Mouse (Mus musculus) layer of hippocampus, postnatal 36 days (tissue): ENCODE measurements around the gene Zdhhc6. TPM values are rescaled to one million over a fixed set of nuclear protein-coding genes. Genes with fewer than 3 reads are reported as not detected.

ENCODE experiments used
- DNase-seq, 2 experiments: peaks; one replicate each; pipeline ENCODE4 v3.0.0; 2022
- total RNA-seq, 2 experiments: library from RNA; stranded (reverse); gene quantifications; 2 replicates each; pipeline ENCODE4 v1.2.3; 2021

Gene Zdhhc6
- 10 to 100 TPM; 27.2 to 28.6 TPM for total RNA-seq

GRCm38 (mm10) chr19:55315452-55316108 is at the start of gene Zdhhc6:
Gene Zdhhc6 (minus strand): TSS chr19:55316032.
- peak; percentile 81 to 84 for DNase-seq

- no peak for DNase-seq
These were observed 46.8 kb upstream of the Zdhhc6 start for GRCm38 (mm10) chr19:55362606-55363005.

- no peak for DNase-seq
These were observed 35.0 kb upstream of the Zdhhc6 start for GRCm38 (mm10) chr19:55350673-55351378.

GRCm38 (mm10) chr19:55348187-55348586 is 32.4 kb upstream of the Zdhhc6 start:
- no peak for DNase-seq

- no peak for DNase-seq
These were observed 27.4 kb upstream of the Zdhhc6 start for GRCm38 (mm10) chr19:55343274-55343673.

- DNase-seq = no peak
These were observed 26.6 kb upstream of the Zdhhc6 start for GRCm38 (mm10) chr19:55342423-55342822.

- DNase-seq = no peak
These were observed 25.5 kb upstream of the Zdhhc6 start for GRCm38 (mm10) chr19:55341377-55341776.

GRCm38 (mm10) chr19:55340521-55340920 is 24.7 kb upstream of the Zdhhc6 start:
- no peak for DNase-seq

- DNase-seq = no peak
These were observed 21.8 kb upstream of the Zdhhc6 start for GRCm38 (mm10) chr19:55337664-55338063.

- DNase-seq = no peak
These were observed 21.2 kb upstream of the Zdhhc6 start for GRCm38 (mm10) chr19:55337066-55337465.

GRCm38 (mm10) chr19:55336441-55336840 is 20.6 kb upstream of the Zdhhc6 start:
- DNase-seq = no peak

GRCm38 (mm10) chr19:55335881-55336280 is 20.0 kb upstream of the Zdhhc6 start:
- DNase-seq = no peak

- DNase-seq = peak; percentile 57 to 60
These were observed 16.9 kb upstream of the Zdhhc6 start for GRCm38 (mm10) chr19:55332641-55333268.

GRCm38 (mm10) chr19:55331776-55332175 is 15.9 kb upstream of the Zdhhc6 start:
- DNase-seq = no peak

GRCm38 (mm10) chr19:55327510-55327909 is 11.7 kb upstream of the Zdhhc6 start:
- DNase-seq = no peak

GRCm38 (mm10) chr19:55322604-55323003 is 6.8 kb upstream of the Zdhhc6 start:
- no peak for DNase-seq

- DNase-seq = no peak
These were observed 3.7 kb upstream of the Zdhhc6 start for GRCm38 (mm10) chr19:55319521-55319920.

GRCm38 (mm10) chr19:55319036-55319435 is 3.2 kb upstream of the Zdhhc6 start:
- no peak for DNase-seq

- no peak for DNase-seq
These were observed 1.1 kb upstream of the Zdhhc6 start for GRCm38 (mm10) chr19:55316901-55317300.

GRCm38 (mm10) chr19:55316109-55316714 is 380 bp upstream of the Zdhhc6 start, which contains the start of gene Vti1a:
Gene Vti1a (plus strand): TSS chr19:55316295.
- peak; percentile 88 to 89 for DNase-seq

- no peak for DNase-seq
These were observed 2.2 kb downstream of the Zdhhc6 start for GRCm38 (mm10) chr19:55313649-55314048.

GRCm38 (mm10) chr19:55311874-55312273 is 4.0 kb downstream of the Zdhhc6 start:
- no peak for DNase-seq

- DNase-seq = no peak
These were observed 10.8 kb downstream of the Zdhhc6 start for GRCm38 (mm10) chr19:55305024-55305423.
